Mouse (Mus musculus) megakaryocyte progenitor cell, adult 5-6 weeks (primary cell): Measurements from ENCODE around the gene H60c. TPM values are rescaled to one million over a fixed set of nuclear protein-coding genes. Genes with fewer than 3 reads are reported as not detected.
"Not testable (repeated sequence)": the region's sequence is repeated elsewhere in the genome, so short reads cannot be mapped to it uniquely, and the experiment has no call there.

ENCODE experiments used
- ATAC-seq: replicated peaks from 2 replicates; pipeline ENCODE4 v1.8.0; 2016; ENCODE audit warnings: mild to moderate bottlenecking, moderate TSS enrichment, inconsistent platforms; ENCODE audit not compliant: poor library complexity
- total RNA-seq, 2 experiments: library from RNA; stranded (forward) in 1 of 2; stranded (reverse) in 1 of 2; fragments of 157-497, 149-512 nt in 1 of 2; fragments of 200-1000 nt in 1 of 2; gene quantifications; 2 replicates each; pipeline versions ENCODE4 v1.2.3 to v1.2.4; 2015 to 2017

H60c gene
- total RNA-seq (2015) = not detected in 2 replicates
- total RNA-seq (2017) = not detected in 2 replicates

- ATAC-seq = no peak
Measured at GRCm38 (mm10) chr10:3267671-3268070, at the start of gene H60c. TSS of gene H60c (minus strand) at chr10:3267771.

- ATAC-seq = no peak
Measured at GRCm38 (mm10) chr10:3308821-3309206, 41.2 kb upstream of the H60c start.

GRCm38 (mm10) chr10:3308180-3308820 is 40.7 kb upstream of the H60c start:
- no peak for ATAC-seq

GRCm38 (mm10) chr10:3307752-3308151 is 40.2 kb upstream of the H60c start:
- ATAC-seq = no peak

GRCm38 (mm10) chr10:3293969-3294368 is 26.4 kb upstream of the H60c start:
- no peak for ATAC-seq

GRCm38 (mm10) chr10:3281047-3281446 is 13.5 kb upstream of the H60c start:
- peak; percentile 100 for ATAC-seq

- ATAC-seq = peak; percentile 85
Measured at GRCm38 (mm10) chr10:3274065-3274464, 6.5 kb upstream of the H60c start.

GRCm38 (mm10) chr10:3271036-3271435 is 3.5 kb upstream of the H60c start:
- peak; percentile 90 for ATAC-seq

- ATAC-seq = peak; percentile 62
Measured at GRCm38 (mm10) chr10:3266729-3267128, 842 bp downstream of the H60c start.

- ATAC-seq = no peak
Measured at GRCm38 (mm10) chr10:3262784-3263183, 4.8 kb downstream of the H60c start.

- ATAC-seq = no peak
Measured at GRCm38 (mm10) chr10:3257391-3257790, 10.2 kb downstream of the H60c start.

- ATAC-seq = not testable (repeated sequence)
Measured at GRCm38 (mm10) chr10:3238436-3238835, 29.1 kb downstream of the H60c start.

GRCm38 (mm10) chr10:3236638-3237270 is 30.8 kb downstream of the H60c start:
- ATAC-seq = peak; percentile 74

- no peak for ATAC-seq
Measured at GRCm38 (mm10) chr10:3228447-3229195, 39.0 kb downstream of the H60c start.

Other genes starting within 250 kb of the H60c start
- not detected in 2 replicates for gene Ppp1r14c, start 98.3 kb upstream of the H60c start, total RNA-seq (2015)
- gene Ppp1r14c, start 98.3 kb upstream of the H60c start, total RNA-seq (2017) = not detected in 2 replicates